ENCODE assay signal across 10 mouse cellular contexts in the genomic region with DNA sequence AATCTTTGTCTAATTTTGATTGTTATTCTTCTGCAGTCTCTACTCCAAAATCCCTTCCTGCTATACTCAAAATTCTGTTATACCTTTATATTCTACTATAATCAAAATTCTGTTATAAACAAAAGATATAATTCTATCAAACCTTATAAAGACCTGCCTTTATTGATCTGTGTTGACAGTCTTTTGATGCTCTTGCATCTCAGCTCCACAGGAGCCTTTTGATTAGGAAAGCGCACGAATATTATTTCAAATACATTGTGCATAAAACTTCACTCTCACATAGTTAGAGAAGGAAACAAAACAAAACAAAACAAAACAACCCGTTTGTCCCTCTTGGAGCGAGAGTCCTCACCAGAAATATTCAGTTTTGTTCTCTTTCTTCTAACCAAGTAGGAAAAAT. TPM values are rescaled to one million over a fixed set of nuclear protein-coding genes. Genes with fewer than 3 reads are reported as not detected.
A peak's percentile ranks its signal among the peaks of the same experiment; 100 is the strongest.
DNase-seq lines count a peak whose midpoint lies in the region; ATAC-seq and TF ChIP-seq lines count a peak whose summit lies in the region.
"Had no signal": no experiment of that assay in that cellular context is flagged by ENCODE, and none has a peak within 500 bp of the region (broad histone marks: within the 10 kb centered on the region; RNA-seq: fewer than 3 reads in every experiment).

No protein-coding gene starts in this region.

- no peaks in the 10 kb centered on the region; the same call in 1 of the 2 replicates for H3K4me1 ChIP-seq in heart, embryonic 16.5 days (ENCODE audit: control insufficient read depth, insufficient read depth, low read length)
- H3K4me1 ChIP-seq in cortical plate, adult 2 months (ENCODE audit: control insufficient read depth, insufficient read depth, low read length) = 0 out of 2 replicates have a peak, but pooled peaks cover 1% of the 10 kb centered on the region
- H3K4me1 ChIP-seq in hindbrain, embryonic 11.5 days (replicated peaks; ENCODE audit: control insufficient read depth, insufficient read depth, low read length) = no peaks in the 10 kb centered on the region
- H3K4me1 ChIP-seq in midbrain, embryonic 13.5 days (replicated peaks) = peaks cover 26% of the 10 kb centered on the region
- H3K4me1 ChIP-seq: liver, embryonic 13.5 days had no signal

- H3K27ac ChIP-seq in heart, embryonic 16.5 days (ENCODE audit: low read length) = no peak overlapping the region
- H3K27ac ChIP-seq in cortical plate, adult 2 months (ENCODE audit: insufficient read depth, low read length) = no peak overlapping the region
- H3K27ac ChIP-seq in hindbrain, embryonic 11.5 days (ENCODE audit: low read depth, low read length) = no peak overlapping the region
- H3K27ac ChIP-seq in midbrain, embryonic 13.5 days = peak overlapping the region; percentile 92
- H3K27ac ChIP-seq: liver, embryonic 13.5 days had no signal

- 66% methylated on average over 4 of the region's 4 CpGs for WGBS in heart, embryonic 16.5 days
- WGBS in hindbrain, embryonic 11.5 days = 64% methylated on average over 4 of the region's 4 CpGs
- 56% methylated on average over 4 of the region's 4 CpGs for WGBS in midbrain, embryonic 13.5 days

- TF ChIP-seq CTCF in cortical plate, adult 2 months (IDR thresholded peaks at IDR 0.05; ENCODE audit: extremely low read depth, insufficient read depth, low read length) = no peak

- H3K4me2 ChIP-seq in heart, embryonic 16.5 days (ENCODE audit: low read depth, low read length) = peak overlapping the region; percentile 49; the same call in 1 of the 2 replicates
- peak overlapping the region; percentile 57 for H3K4me2 ChIP-seq in hindbrain, embryonic 11.5 days (replicated peaks; ENCODE audit: low read depth, low read length)
- peak overlapping the region; percentile 61 for H3K4me2 ChIP-seq in midbrain, embryonic 13.5 days (replicated peaks)
- H3K4me2 ChIP-seq: liver, embryonic 13.5 days had no signal

- TF ChIP-seq POLR2A in cortical plate, adult 2 months (IDR thresholded peaks at IDR 0.05; ENCODE audit: extremely low read depth, insufficient read depth, low read length) = no peak

- no peak for DNase-seq in heart, adult 9 months (ENCODE audit: low spot score in 2 of 2)
- DNase-seq in hindbrain, embryonic 11.5 days (ENCODE audit: low spot score) = no peak
- DNase-seq in urinary bladder, adult 18-20 months (ENCODE audit: low spot score in 2 of 2) = no peak
- no peak for DNase-seq in urinary bladder, postnatal 25 days (ENCODE audit: low spot score)
- DNase-seq in spleen, postnatal 14 days (ENCODE audit: low spot score in 2 of 2) = no peak

- no peak overlapping the region for H3K9ac ChIP-seq in heart, embryonic 16.5 days (ENCODE audit: low read length)
- peak overlapping the region; percentile 81 for H3K9ac ChIP-seq in hindbrain, embryonic 11.5 days (ENCODE audit: low read depth, low read length)
- H3K9ac ChIP-seq in midbrain, embryonic 13.5 days (replicated peaks) = peak overlapping the region; percentile 85
- H3K9ac ChIP-seq: liver, embryonic 13.5 days had no signal

- no peak overlapping the region; the same call in 1 of the 2 replicates for H3K4me3 ChIP-seq in heart, embryonic 16.5 days (ENCODE audit: low read length)
- peak overlapping the region; percentile 37 for H3K4me3 ChIP-seq in cortical plate, adult 2 months (ENCODE audit: insufficient read depth, low read length)
- H3K4me3 ChIP-seq in hindbrain, embryonic 11.5 days (ENCODE audit: low read depth, low read length) = peak overlapping the region; percentile 47
- peak overlapping the region; percentile 78 for H3K4me3 ChIP-seq in midbrain, embryonic 13.5 days (replicated peaks)
- H3K4me3 ChIP-seq: liver, embryonic 13.5 days had no signal

- peaks cover 2% of the 10 kb centered on the region for H3K9me3 ChIP-seq in heart, embryonic 16.5 days (replicated peaks; ENCODE audit: control insufficient read depth, low read length)
- no peaks in the 10 kb centered on the region for H3K9me3 ChIP-seq in hindbrain, embryonic 11.5 days (ENCODE audit: control insufficient read depth, low read length)
- H3K9me3 ChIP-seq in midbrain, embryonic 13.5 days = no peaks in the 10 kb centered on the region

- peaks cover 6% of the 10 kb centered on the region for H3K27me3 ChIP-seq in heart, embryonic 16.5 days (ENCODE audit: control insufficient read depth, insufficient read depth, low read length)
- no peaks in the 10 kb centered on the region for H3K27me3 ChIP-seq in hindbrain, embryonic 11.5 days (ENCODE audit: control insufficient read depth, insufficient read depth, low read length)
- H3K27me3 ChIP-seq in midbrain, embryonic 13.5 days = no peaks in the 10 kb centered on the region

- no peaks in the 10 kb centered on the region for H3K36me3 ChIP-seq in heart, embryonic 16.5 days (ENCODE audit: control insufficient read depth, insufficient read depth)
- no peaks in the 10 kb centered on the region for H3K36me3 ChIP-seq in hindbrain, embryonic 11.5 days (ENCODE audit: control insufficient read depth, insufficient read depth, low read length)
- peaks cover 15% of the 10 kb centered on the region for H3K36me3 ChIP-seq in midbrain, embryonic 13.5 days
- H3K36me3 ChIP-seq: liver, embryonic 13.5 days had no signal

- no peak for ATAC-seq in heart, embryonic 16.5 days (replicated peaks; ENCODE audit: extremely low read depth, insufficient read depth, low FRiP score)
- peak; percentile 22; the same call in 1 of the 2 replicates for ATAC-seq in hindbrain, embryonic 11.5 days (ENCODE audit: low FRiP score)
- ATAC-seq in midbrain, embryonic 13.5 days = peak; percentile 5; the same call in 1 of the 2 replicates
- ATAC-seq: CD4-positive, CD25-positive, alpha-beta regulatory T cell, adult 4 months had no signal

RNA-seq across cellular contexts. Expression of gene Scg3, which starts 0.4 kb away (rescaled TPM):
- 0.07 and 0.41 TPM in 2 replicates for polyA plus RNA-seq in heart, embryonic 16.5 days (2015; fragmentation: Nextera tagmentation; extraction: Ambion mirVana)
- polyA plus RNA-seq in cortical plate, adult 2 months (2012; rRNA removed) = 241 and 253 TPM in 2 replicates
- polyA plus RNA-seq in hindbrain, embryonic 11.5 days (2014; fragmentation: Nextera tagmentation; extraction: Ambion mirVana) = 75.8 and 76.0 TPM in 2 replicates
- polyA plus RNA-seq in midbrain, embryonic 13.5 days (2015; fragmentation: Nextera tagmentation; extraction: Ambion mirVana) = 123 and 139 TPM in 2 replicates
- polyA plus RNA-seq: CD4-positive, CD25-positive, alpha-beta regulatory T cell, adult 4 months had no signal

RNA-seq across cellular contexts. Expression of gene Lysmd2, which starts 58.8 kb away (rescaled TPM):
- 18.7 and 20.8 TPM in 2 replicates for polyA plus RNA-seq in heart, embryonic 16.5 days (2015; fragmentation: Nextera tagmentation; extraction: Ambion mirVana)
- 91.3 and 96.5 TPM in 2 replicates for polyA plus RNA-seq in cortical plate, adult 2 months (2012; rRNA removed)
- polyA plus RNA-seq in hindbrain, embryonic 11.5 days (2014; fragmentation: Nextera tagmentation; extraction: Ambion mirVana) = 15.0 and 15.6 TPM in 2 replicates
- 17.9 and 18.3 TPM in 2 replicates for polyA plus RNA-seq in midbrain, embryonic 13.5 days (2015; fragmentation: Nextera tagmentation; extraction: Ambion mirVana)

Comparison
In these comparisons a context has a peak if more than half of its experiments do, and no peak if none do; other contexts are left out.
1. RNA of gene Scg3, which starts 0.4 kb away (polyA plus RNA-seq): 241 to 253 TPM in cortical plate, adult 2 months, 123 to 139 TPM in midbrain, embryonic 13.5 days and 75.8 to 76.0 TPM in hindbrain, embryonic 11.5 days; 0.07 to 0.41 TPM in heart, embryonic 16.5 days; every median in the first group is over 10 times any median in the second.
2. Peak in every context shown above with its lines, with median percentiles within 50 percentile points of each other: H3K4me2 ChIP-seq.